Mouse (Mus musculus) myocyte (in vitro differentiated cells): Measurements from ENCODE around the gene Mrps7. TPM values are rescaled to one million over a fixed set of nuclear protein-coding genes. Genes with fewer than 3 reads are reported as not detected.

Experiments used
- H3K27me3 ChIP-seq: one replicate; pipeline ENCODE4 v1.6.1; 2011; ENCODE audit not compliant: control insufficient read depth, insufficient read depth, insufficient read length
- H3K36me3 ChIP-seq: one replicate; pipeline ENCODE4 v1.6.1; 2011; ENCODE audit not compliant: control insufficient read depth, insufficient read depth
- H3K4me2 ChIP-seq: one replicate; pipeline ENCODE4 v1.6.1; 2011; ENCODE audit warnings: low read depth, control low read depth
- H3K4me3 ChIP-seq: one replicate; pipeline ENCODE4 v1.5.1; 2011; ENCODE audit warnings: mild to moderate bottlenecking, control low read depth, moderate library complexity
- H3K79me2 ChIP-seq: one replicate; pipeline ENCODE4 v1.6.1; 2011; ENCODE audit not compliant: control insufficient read depth, insufficient read depth
- H3ac ChIP-seq: one replicate; pipeline ENCODE4 v1.6.1; 2011; ENCODE audit not compliant: control insufficient read depth, insufficient read length
- CEBPB ChIP-seq: IDR thresholded peaks from 2 replicates; pipeline ENCODE4 v1.6.1; 2011; ENCODE audit warnings: mild to moderate bottlenecking, moderate library complexity; ENCODE audit not compliant: poor library complexity, insufficient read depth, severe bottlenecking
- E2F4 ChIP-seq: IDR thresholded peaks from one replicate; pipeline ENCODE4 v1.6.1; 2011; ENCODE audit warnings: mild to moderate bottlenecking, control low read depth, moderate library complexity; ENCODE audit not compliant: insufficient read depth
- MAX ChIP-seq: IDR thresholded peaks from one replicate; pipeline ENCODE4 v1.6.1; 2011; ENCODE audit warnings: low read depth, mild to moderate bottlenecking, control low read depth
- MYOD1 ChIP-seq, 3 experiments: IDR thresholded peaks; one replicate each; pipeline ENCODE4 v1.6.1; 2011; ENCODE audit warnings: control low read depth in 2 of 3, low read depth in 2 of 3, mild to moderate bottlenecking in 2 of 3, moderate library complexity in 1 of 3; ENCODE audit not compliant: insufficient read length in 2 of 3, control insufficient read depth in 1 of 3
- MYOG ChIP-seq, 3 experiments: IDR thresholded peaks; one replicate each; pipeline ENCODE4 v1.6.1; 2011; ENCODE audit warnings: control low read depth in 2 of 3, low read depth in 2 of 3, mild to moderate bottlenecking in 2 of 3; ENCODE audit not compliant: insufficient read length in 2 of 3, control insufficient read depth in 1 of 3, insufficient read depth in 1 of 3
- POLR2A ChIP-seq: IDR thresholded peaks from one replicate; pipeline ENCODE4 v1.6.1; 2011; ENCODE audit warnings: low read depth, mild to moderate bottlenecking, control low read depth, moderate library complexity; ENCODE audit not compliant: insufficient read length
- POLR2AphosphoS2 ChIP-seq: IDR thresholded peaks from one replicate; pipeline ENCODE4 v1.6.1; 2011; ENCODE audit warnings: low read depth, control low read depth; ENCODE audit not compliant: insufficient read length
- REST ChIP-seq: IDR thresholded peaks from one replicate; pipeline ENCODE4 v1.6.1; 2011; ENCODE audit warnings: mild to moderate bottlenecking, control low read depth, moderate library complexity; ENCODE audit not compliant: insufficient read depth, insufficient read length
- SRF ChIP-seq: IDR thresholded peaks from one replicate; pipeline ENCODE4 v1.6.1; 2011; ENCODE audit warnings: low read depth; ENCODE audit not compliant: control insufficient read depth, insufficient read length
- TCF12 ChIP-seq: IDR thresholded peaks from one replicate; pipeline ENCODE4 v1.6.1; 2011; ENCODE audit warnings: mild to moderate bottlenecking, control low read depth; ENCODE audit not compliant: poor library complexity, insufficient read depth, severe bottlenecking
- TCF3 ChIP-seq: IDR thresholded peaks from one replicate; pipeline ENCODE4 v1.6.1; 2011; ENCODE audit warnings: low read depth, control low read depth; ENCODE audit not compliant: insufficient read length
- USF1 ChIP-seq: IDR thresholded peaks from one replicate; pipeline ENCODE4 v1.6.1; 2011; ENCODE audit warnings: low read depth, mild to moderate bottlenecking, control low read depth, moderate library complexity
- polyA plus RNA-seq: library from polyadenylated mRNA; unstranded; fragments of >200 nt; fragmentation: generic; extraction: Trizol; gene quantifications from one replicate; pipeline ENCODE4 v1.2.1, GENCODE M21; 2012; ENCODE audit warnings: missing spikeins

Mrps7 gene
- polyA plus RNA-seq, 1 experiment, result 61.5 TPM

DNA sequence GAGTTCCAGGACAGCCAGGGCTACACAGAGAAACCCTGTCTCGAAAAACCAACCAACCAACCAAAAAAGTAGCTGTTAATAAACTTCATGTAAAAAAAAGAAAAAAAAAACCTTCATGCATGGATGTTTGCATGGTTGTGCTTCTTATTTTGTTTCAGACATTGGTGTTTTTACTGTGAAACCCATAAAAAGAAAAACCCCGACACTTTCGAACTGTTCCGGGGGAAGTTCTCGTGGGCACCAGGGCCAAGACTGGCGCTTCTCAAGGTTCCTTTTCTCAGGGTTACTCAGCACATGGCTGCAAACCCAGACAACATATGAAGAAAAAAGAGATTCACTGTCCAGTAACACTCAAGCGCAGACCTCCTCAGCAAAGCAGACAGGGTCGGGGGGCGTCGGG is 29.1 kb downstream of the Mrps7 start:
- H3K4me2 ChIP-seq, result no peak overlapping the region
- no peak overlapping the region for H3K4me3 ChIP-seq
- no peak overlapping the region for H3ac ChIP-seq
- TF ChIP-seq MYOG (IDR thresholded peaks at IDR 0.05; ENCODE audit: control insufficient read depth in 1 of 3, insufficient read depth in 1 of 3, insufficient read length in 2 of 3, low read depth in 2 of 3), result no peak
- no peak for TF ChIP-seq MYOD1 (IDR thresholded peaks at IDR 0.05; ENCODE audit: control insufficient read depth in 1 of 3, insufficient read length in 2 of 3, low read depth in 2 of 3)
- TF ChIP-seq REST, result no peak
- no peak for TF ChIP-seq TCF12
- no peak for TF ChIP-seq POLR2A
- no peaks in the 10 kb centered on the region for H3K79me2 ChIP-seq
- H3K27me3 ChIP-seq, result no peaks in the 10 kb centered on the region
- H3K36me3 ChIP-seq, result no peaks in the 10 kb centered on the region

DNA sequence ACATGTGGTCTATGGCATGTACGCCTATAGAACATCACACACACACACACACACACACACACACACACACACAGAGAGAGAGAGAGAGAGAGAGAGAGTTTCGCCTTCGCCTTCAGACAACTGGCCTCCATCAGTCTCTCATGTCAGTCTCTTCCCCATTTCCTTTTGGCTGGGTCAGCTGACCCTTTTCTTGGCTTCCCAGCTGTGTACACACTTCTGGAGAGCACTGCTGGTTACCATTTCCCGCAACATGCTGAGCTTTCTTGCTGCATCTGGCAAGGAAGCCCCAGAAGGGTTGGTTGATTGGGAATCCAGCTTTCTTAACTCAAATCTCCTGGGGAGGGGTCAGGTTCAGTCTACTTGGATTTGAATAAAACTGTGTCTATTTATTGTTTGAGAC is 30.4 kb downstream of the Mrps7 start:
- Histone ChIP-seq H3ac (no peak overlapping the region), H3K4me3 (no peak overlapping the region), H3K79me2 (no peaks in the 10 kb centered on the region), H3K36me3 (no peaks in the 10 kb centered on the region), H3K27me3 (no peaks in the 10 kb centered on the region), H3K4me2 (no peak overlapping the region)
- TF ChIP-seq POLR2AphosphoS2 (no peak), MAX (no peak), USF1 (no peak), TCF12 (no peak), CEBPB (no peak), TCF3 (no peak), E2F4 (no peak), MYOD1 (IDR thresholded peaks at IDR 0.05; ENCODE audit: control insufficient read depth in 1 of 3, insufficient read length in 2 of 3, low read depth in 2 of 3) (no peak), REST (no peak), MYOG (IDR thresholded peaks at IDR 0.05; ENCODE audit: control insufficient read depth in 1 of 3, insufficient read depth in 1 of 3, insufficient read length in 2 of 3, low read depth in 2 of 3) (no peak), SRF (no peak), POLR2A (no peak)

DNA sequence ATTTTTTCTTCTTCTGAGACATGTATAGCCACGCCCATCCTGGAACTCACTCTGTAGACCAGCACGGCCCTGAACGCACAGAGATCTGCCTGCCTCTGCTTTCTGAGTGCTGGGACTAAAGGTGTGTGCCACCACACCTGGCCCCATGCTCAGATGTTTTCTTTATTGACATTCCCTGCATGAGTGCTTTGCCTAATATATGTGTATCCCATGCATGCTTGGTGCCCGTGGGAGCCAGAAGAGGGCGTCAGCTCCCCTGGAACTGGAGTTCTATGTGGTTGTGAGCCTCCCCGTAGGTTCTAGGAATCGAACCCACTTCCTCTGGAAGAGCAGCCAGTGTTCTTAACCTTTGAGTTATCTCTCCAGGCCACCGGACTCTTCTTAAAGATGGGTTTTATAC is 31.3 kb downstream of the Mrps7 start:
- H3K27me3 ChIP-seq, result no peaks in the 10 kb centered on the region
- no peaks in the 10 kb centered on the region for H3K36me3 ChIP-seq
- H3ac ChIP-seq, result no peak overlapping the region
- no peak overlapping the region for H3K4me3 ChIP-seq
- no peak overlapping the region for H3K4me2 ChIP-seq
- TF ChIP-seq CEBPB (no peak), TCF12 (no peak), USF1 (no peak), MYOD1 (IDR thresholded peaks at IDR 0.05; ENCODE audit: control insufficient read depth in 1 of 3, insufficient read length in 2 of 3, low read depth in 2 of 3) (no peak), MAX (no peak), MYOG (IDR thresholded peaks at IDR 0.05; ENCODE audit: control insufficient read depth in 1 of 3, insufficient read depth in 1 of 3, insufficient read length in 2 of 3, low read depth in 2 of 3) (no peak), REST (no peak), POLR2AphosphoS2 (no peak), POLR2A (no peak), TCF3 (no peak), SRF (no peak), E2F4 (no peak)
- H3K79me2 ChIP-seq, result no peaks in the 10 kb centered on the region

DNA sequence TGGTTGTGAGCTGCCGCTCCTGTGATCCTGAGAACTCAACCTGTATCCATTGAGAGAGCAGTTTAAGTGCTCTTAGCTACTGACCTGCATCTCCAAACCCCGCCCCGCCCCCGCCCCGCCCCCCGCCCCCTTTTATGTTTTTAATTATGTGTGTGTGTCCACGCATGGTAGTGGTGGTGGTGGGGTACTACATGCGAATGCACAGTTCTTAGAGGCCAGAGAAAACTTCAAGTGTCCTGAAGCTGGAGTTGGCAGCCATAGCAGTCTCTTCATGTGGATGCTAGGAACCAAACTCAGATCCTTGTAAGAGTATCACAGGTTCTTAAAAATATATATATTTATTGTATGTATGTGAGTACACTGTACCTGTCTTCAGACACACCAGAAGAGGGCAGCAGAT is 31.8 kb downstream of the Mrps7 start:
- H3K36me3 ChIP-seq, result no peaks in the 10 kb centered on the region
- H3K4me3 ChIP-seq, result no peak overlapping the region
- no peaks in the 10 kb centered on the region for H3K27me3 ChIP-seq
- H3K4me2 ChIP-seq, result no peak overlapping the region
- H3K79me2 ChIP-seq, result no peaks in the 10 kb centered on the region
- TF ChIP-seq MYOG (IDR thresholded peaks at IDR 0.05; ENCODE audit: control insufficient read depth in 1 of 3, insufficient read depth in 1 of 3, insufficient read length in 2 of 3, low read depth in 2 of 3) (no peak), REST (no peak), CEBPB (no peak), POLR2AphosphoS2 (no peak), MAX (no peak), POLR2A (no peak), TCF3 (no peak), TCF12 (no peak), USF1 (no peak), MYOD1 (IDR thresholded peaks at IDR 0.05; ENCODE audit: control insufficient read depth in 1 of 3, insufficient read length in 2 of 3, low read depth in 2 of 3) (no peak), SRF (no peak)
- H3ac ChIP-seq, result no peak overlapping the region

DNA sequence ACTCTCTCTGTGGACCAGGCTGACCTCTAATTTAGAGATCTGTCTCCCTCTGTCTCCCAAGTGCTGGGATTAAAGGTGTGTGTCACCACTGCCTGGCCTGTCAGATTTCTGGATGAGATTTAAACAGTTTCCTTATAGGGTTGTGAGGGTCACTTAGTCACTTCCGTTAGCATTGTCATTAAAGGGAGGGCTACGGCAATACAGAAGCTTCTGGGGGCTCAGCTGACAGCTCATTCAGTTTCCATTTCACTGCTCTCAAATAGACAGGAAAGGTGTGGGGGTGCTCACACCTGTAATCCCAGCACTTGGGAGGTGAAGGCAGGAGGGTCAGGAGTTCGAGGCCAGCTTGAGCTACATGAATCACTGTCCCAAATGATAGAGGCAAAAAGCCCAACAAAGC is 33.2 kb downstream of the Mrps7 start:
- Histone ChIP-seq H3ac (no peak overlapping the region), H3K4me2 (no peak overlapping the region), H3K79me2 (no peaks in the 10 kb centered on the region), H3K4me3 (no peak overlapping the region), H3K36me3 (no peaks in the 10 kb centered on the region), H3K27me3 (no peaks in the 10 kb centered on the region)
- TF ChIP-seq E2F4 (no peak), CEBPB (no peak), SRF (no peak), POLR2AphosphoS2 (no peak), POLR2A (no peak), MYOD1 (IDR thresholded peaks at IDR 0.05; ENCODE audit: control insufficient read depth in 1 of 3, insufficient read length in 2 of 3, low read depth in 2 of 3) (no peak), MYOG (IDR thresholded peaks at IDR 0.05; ENCODE audit: control insufficient read depth in 1 of 3, insufficient read depth in 1 of 3, insufficient read length in 2 of 3, low read depth in 2 of 3) (no peak), MAX (no peak), TCF3 (no peak)
